Mouse (Mus musculus): ENCODE results near the gene Slc6a6.

The Slc6a6 gene

DNA sequence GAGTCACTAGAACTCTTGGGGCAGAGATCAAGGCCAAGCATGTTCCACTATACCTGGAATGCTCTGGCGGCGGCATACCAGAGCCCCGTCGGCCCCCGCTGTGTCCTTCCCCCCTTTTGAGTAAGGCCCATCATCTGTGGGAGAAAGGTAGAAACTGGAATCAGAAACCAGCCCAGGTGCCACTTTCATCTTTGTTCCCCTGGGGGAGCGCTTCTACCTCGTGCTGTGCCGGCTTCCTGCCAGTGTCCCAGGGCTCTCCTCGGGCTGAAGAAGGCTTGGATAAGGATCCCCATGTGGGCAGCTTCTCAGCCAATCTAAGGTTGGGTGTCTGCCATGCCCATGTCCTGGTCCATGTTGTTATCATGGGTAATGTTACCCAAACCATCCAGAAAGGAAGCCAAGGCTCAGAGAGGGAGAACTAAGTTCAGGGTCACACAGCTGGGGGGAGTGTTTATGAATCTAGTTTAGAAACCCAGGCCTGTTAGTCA is 104.5 kb downstream of the Slc6a6 start:
- DNase-seq: no peak

DNA sequence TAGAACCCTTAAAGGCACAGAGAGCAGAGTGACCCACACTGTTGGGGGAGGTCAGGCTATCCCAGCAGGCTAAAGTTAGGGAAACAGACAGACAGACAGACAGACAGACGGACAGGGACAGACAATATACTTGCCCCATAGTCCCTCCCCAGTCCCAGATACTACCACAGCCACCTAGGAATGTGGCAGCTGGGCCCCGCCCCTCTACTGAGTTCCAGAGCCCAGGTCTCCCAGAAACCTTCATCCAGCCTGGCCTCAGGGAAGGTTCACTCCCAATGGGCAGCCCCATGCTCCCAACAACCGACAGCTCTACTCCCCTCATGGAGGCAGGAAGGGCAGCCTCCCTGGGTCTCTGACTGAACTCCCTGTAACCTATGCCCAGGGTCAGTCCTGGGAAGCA is 111.8 kb downstream of the Slc6a6 start:
- peak in 1 of 2 experiments; percentile 10 for DNase-seq

DNA sequence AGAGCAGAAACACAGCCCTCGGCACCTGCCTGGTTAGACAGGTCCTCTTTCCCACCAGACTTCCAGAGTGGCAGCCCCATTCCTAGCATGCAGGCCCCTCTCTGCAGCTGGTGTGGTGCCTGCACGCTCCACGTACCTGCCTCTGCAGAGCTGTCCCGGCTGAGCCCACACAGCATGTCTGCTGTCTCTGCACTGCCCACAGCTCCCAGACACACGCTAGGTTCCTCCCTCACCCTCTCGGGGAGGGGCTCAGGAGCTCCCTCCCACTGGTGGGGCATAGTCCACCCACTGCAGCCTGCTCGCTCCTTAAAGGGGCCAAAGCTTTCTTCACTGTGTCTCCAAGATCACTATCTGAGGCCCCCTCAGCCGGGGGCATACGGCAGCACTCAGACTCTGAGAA is 112.2 kb downstream of the Slc6a6 start:
- peak; percentile 58 to 78 for DNase-seq

DNA sequence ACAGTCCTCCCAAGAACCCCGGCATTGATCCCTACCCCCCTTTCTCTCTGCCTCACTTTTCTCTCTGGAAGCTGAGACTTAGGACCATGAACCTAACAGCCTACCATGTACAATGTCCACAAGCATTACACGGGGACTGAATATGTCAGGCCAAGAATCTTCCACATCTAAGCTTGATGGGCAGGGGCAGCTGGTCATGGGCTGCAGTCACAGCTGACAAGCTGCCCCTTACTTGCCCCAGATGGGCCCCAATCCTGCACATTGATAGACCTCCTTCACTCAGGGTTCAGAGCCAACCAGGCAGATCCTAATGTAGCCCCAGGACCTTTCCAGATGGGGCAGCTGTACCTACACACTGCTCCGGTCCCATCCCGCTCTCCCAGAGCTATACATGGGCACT is 112.9 kb downstream of the Slc6a6 start:
- DNase-seq: no peak

DNA sequence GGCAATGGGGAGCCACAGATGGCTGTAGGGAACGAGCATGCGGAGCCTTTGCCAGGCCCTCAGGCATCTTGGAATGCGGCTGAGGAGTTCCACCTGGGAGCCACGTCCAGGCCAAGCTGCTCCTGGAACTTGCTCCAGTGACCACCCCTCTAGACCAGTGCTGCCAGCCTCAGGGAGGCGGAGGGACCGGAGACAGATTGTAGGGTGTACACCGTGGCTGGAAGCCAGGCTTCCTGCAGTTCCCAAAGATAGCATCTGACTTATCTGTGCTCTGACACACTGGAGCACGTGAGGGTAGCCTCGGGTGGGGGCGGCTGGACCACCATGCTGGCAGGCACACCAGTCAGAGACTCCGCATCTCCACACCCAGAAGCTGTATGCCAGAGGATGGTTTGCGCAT is 114.6 kb downstream of the Slc6a6 start:
- no peak for DNase-seq

DNA sequence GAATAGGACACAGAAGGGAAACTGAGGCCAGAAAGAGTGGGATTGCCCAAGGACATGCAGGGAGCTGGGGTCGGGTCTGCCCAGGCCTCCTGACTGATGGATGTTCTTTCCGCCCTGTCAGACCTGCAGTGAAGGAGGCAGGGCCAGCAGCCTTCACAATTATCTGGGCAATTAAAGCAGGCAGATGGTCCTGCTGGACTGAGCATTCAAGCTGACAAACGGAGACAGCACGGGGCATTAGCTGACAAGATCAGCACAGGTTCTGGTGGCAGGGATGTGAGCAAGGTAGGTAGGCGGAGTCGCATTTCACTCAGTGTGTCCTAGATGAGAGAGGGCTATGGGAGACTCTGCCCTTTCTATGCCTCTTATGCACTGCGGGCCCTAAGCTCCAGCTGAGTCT is 120.3 kb downstream of the Slc6a6 start:
- DNase-seq: no peak

DNA sequence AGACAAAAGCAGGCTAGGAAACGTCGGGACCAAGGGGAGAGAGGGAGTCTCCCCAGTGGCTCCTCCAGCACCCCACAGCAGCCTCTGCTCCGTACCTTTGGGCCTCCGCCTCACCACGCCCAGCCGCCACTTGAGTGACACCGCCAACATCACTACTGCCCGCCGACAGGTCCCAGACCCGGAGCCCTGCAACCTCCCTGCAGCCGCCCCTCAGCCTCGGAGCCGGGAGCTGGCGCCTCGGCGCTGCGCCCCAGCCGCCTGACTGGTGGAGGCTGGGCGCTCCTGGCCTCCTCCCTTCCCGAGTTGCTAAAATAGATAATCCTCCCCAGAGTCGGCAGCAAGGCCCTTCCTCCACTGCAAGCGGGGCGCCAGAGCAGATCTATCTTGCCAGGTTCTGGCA is 123.3 kb downstream of the Slc6a6 start:
- DNase-seq: peak; percentile 16 to 32

DNA sequence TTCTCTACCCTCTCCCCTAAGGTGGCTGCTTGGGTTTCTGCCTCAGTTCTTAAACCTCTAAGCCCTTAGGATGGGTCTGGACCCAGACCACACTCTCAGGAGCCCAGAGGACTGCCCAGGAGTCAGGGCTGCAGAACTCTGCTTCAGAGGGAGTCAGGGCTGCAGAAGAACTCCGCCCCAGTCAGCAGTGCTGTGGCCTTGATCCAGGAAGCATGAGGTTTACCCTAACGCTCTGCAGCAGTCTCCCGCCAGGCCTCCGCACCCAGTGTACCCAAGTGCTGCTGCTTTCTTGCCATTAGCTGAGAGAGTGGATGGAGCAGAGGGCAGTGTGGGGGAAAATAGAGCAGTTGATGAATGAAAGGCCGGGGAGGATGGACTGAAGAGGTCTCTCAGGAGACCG is 124.2 kb downstream of the Slc6a6 start:
- DNase-seq: no peak

Data from kidney, postnatal 4 days (tissue).